Mouse (Mus musculus): ENCODE results near the gene Muc1.

DNA sequence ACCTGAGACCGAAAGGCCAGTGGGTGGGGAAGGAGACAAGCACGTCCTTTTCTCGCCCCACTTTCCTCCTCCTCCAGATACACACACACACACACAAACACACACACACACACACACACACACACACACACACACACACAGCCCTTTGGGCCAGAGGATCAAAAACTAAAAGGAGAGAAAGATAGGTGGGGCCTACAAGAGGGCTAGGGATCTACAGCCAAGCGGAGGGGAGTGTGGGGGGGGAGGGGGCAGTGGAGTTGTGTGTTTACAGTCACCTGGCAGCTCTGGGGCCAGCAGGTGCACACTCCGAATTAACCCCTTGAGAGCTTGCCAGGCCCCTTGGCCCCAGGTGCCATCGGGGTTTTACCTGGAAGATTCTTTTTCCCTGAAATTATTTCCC is 3.8 kb downstream of the Muc1 start:
- TF ChIP-seq CTCF (IDR thresholded peaks at IDR 0.05; ENCODE audit: low read depth, low read length) (no peak), POLR2A (IDR thresholded peaks at IDR 0.05; ENCODE audit: insufficient read depth, low read length) (no peak)

Data from ES-Bruce4 (cell line).